Mouse (Mus musculus) urinary bladder, postnatal 25 days (tissue): Measurements from ENCODE around the gene Olfr479.
"Not testable (repeated sequence)": the region's sequence is repeated elsewhere in the genome, so short reads cannot be mapped to it uniquely, and the experiment has no call there.

Experiments
- DNase-seq: peaks from one replicate; pipeline ENCODE4 v3.0.0; 2022; ENCODE audit warnings: low spot score

The Olfr479 gene

GRCm38 (mm10) chr7:108050393-108050792, at the start of gene Olfr479:
Gene Olfr479, plus strand, starts transcription at chr7:108050693.
- no peak for DNase-seq

GRCm38 (mm10) chr7:108014256-108014655, 36.2 kb upstream of the Olfr479 start:
- not testable (repeated sequence) for DNase-seq

GRCm38 (mm10) chr7:108033889-108034288, 16.6 kb upstream of the Olfr479 start, which contains the start of gene Olfr478:
Gene Olfr478, minus strand, starts transcription at chr7:108033989.
- DNase-seq, result no peak

GRCm38 (mm10) chr7:108067246-108067645, 16.8 kb downstream of the Olfr479 start, which contains the start of gene Olfr480:
Gene Olfr480, minus strand, starts transcription at chr7:108067346.
- DNase-seq, result no peak

- no peak for DNase-seq
Measured at GRCm38 (mm10) chr7:108079555-108079954, 29.1 kb downstream of the Olfr479 start, which contains the start of gene Olfr481. Gene Olfr481, plus strand, starts transcription at chr7:108079855.

- no peak for DNase-seq
Measured at GRCm38 (mm10) chr7:108097486-108097885, 47.0 kb downstream of the Olfr479 start, which contains the start of gene Olfr482. Gene Olfr482, minus strand, starts transcription at chr7:108097586.

- no peak for DNase-seq
Measured at GRCm38 (mm10) chr7:108100549-108100948, 50.1 kb downstream of the Olfr479 start, which contains the start of gene Olfr483. Gene Olfr483, plus strand, starts transcription at chr7:108100849.
